Mouse (Mus musculus): Measurements from ENCODE around the gene Clasrp. TPM values are rescaled to one million over a fixed set of nuclear protein-coding genes. Genes with fewer than 3 reads are reported as not detected.
A peak's percentile ranks its signal among the peaks of the same experiment; 100 is the strongest.

The Clasrp gene
- polyA plus RNA-seq, 1 experiment from 2014 or later, result 19.0 TPM

- H3K4me2 ChIP-seq (replicated peaks; ENCODE audit: low read depth), result no peak overlapping the region
- peaks cover 44% of the 10 kb centered on the region for H3K36me3 ChIP-seq (ENCODE audit: control insufficient read depth, insufficient read depth, low read length)
- H3K9me3 ChIP-seq (ENCODE audit: control insufficient read depth, low read length), result no peaks in the 10 kb centered on the region
- H3K27ac ChIP-seq (replicated peaks), result no peak overlapping the region
- H3K4me3 ChIP-seq (ENCODE audit: low read depth, low read length), result no peak overlapping the region
- H3K27me3 ChIP-seq (ENCODE audit: control insufficient read depth, insufficient read depth, low read length), result no peaks in the 10 kb centered on the region
- TF ChIP-seq CTCF (IDR thresholded peaks at IDR 0.05; ENCODE audit: low read depth) (no peak), EP300 (optimal IDR thresholded peaks at IDR 0.05) (no peak)
- no peak; the same call in 1 of the 2 replicates for ATAC-seq (ENCODE audit: low FRiP score, low TSS enrichment)
- no peaks in the 10 kb centered on the region for H3K4me1 ChIP-seq (replicated peaks; ENCODE audit: control insufficient read depth, insufficient read depth)
- 98% methylated on average over 2 of the region's 2 CpGs for WGBS
- H3K9ac ChIP-seq (ENCODE audit: low read length), result no peak overlapping the region
- DNase-seq (ENCODE audit: low spot score), result no peak
These were observed 30.3 kb upstream of the Clasrp start for GRCm38 (mm10) chr7:19634591-19634990.

DNA sequence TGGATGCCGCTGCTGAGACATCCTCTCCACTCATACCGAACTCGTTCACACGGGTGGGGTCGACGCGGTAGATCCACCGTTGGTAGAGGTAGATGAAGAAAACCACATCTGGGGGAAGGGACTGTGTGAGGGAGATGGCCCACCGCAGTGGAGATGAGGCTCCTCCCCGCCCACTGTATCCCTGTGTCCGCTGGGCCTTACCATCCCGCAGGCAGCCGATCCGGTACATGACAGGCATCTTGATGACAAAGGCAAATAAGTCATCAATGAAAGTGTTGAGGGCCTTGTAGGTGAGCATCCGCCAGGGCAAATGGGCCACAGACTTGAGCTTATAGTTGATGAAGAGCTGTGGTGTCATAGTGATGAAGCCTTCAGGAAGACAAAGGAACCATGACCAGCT is 29.6 kb upstream of the Clasrp start:
- ATAC-seq (ENCODE audit: low FRiP score, low TSS enrichment) (no peak), DNase-seq (ENCODE audit: low spot score) (no peak)
- 86% methylated on average over 15 of the region's 15 CpGs for WGBS
- no peak overlapping the region for H3K4me2 ChIP-seq (replicated peaks; ENCODE audit: low read depth)
- no peak overlapping the region for H3K4me3 ChIP-seq (ENCODE audit: low read depth, low read length)
- peaks cover 41% of the 10 kb centered on the region for H3K36me3 ChIP-seq (ENCODE audit: control insufficient read depth, insufficient read depth, low read length)
- no peak overlapping the region for H3K9ac ChIP-seq (ENCODE audit: low read length)
- no peak overlapping the region for H3K27ac ChIP-seq (replicated peaks)
- no peaks in the 10 kb centered on the region for H3K9me3 ChIP-seq (ENCODE audit: control insufficient read depth, low read length)
- no peak for TF ChIP-seq EP300 (optimal IDR thresholded peaks at IDR 0.05)
- no peak for TF ChIP-seq CTCF (IDR thresholded peaks at IDR 0.05; ENCODE audit: low read depth)
- H3K4me1 ChIP-seq (replicated peaks; ENCODE audit: control insufficient read depth, insufficient read depth), result no peaks in the 10 kb centered on the region
- H3K27me3 ChIP-seq (ENCODE audit: control insufficient read depth, insufficient read depth, low read length), result no peaks in the 10 kb centered on the region

DNA sequence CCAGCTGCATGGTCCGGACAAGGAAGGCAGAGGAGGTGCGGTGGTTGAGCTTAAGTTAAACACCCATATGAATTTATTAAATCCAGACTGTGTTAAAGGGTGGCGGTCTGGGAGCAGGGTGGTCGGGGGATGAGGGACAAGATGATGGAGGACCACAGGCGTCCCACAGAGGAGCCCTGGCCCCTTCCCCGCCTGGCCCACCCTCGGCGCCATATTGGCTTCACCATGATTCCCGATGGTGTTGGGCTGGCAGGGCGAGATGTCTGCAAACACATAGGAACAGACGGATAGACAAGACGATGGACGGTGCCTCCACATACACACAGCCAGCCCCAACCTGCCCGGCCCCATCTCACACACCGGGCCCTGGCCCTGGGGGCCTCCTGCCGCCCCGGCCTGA is 28.9 kb upstream of the Clasrp start:
- peaks cover 41% of the 10 kb centered on the region for H3K36me3 ChIP-seq (ENCODE audit: control insufficient read depth, insufficient read depth, low read length)

GRCm38 (mm10) chr7:19632720-19633119 is 28.4 kb upstream of the Clasrp start:
- H3K36me3 ChIP-seq (ENCODE audit: control insufficient read depth, insufficient read depth, low read length), result peaks cover 37% of the 10 kb centered on the region
- ATAC-seq (ENCODE audit: low FRiP score, low TSS enrichment), result no peak

More for the DNA sequence above, 28.9 kb upstream of the Clasrp start:
- Histone ChIP-seq H3K27me3 (ENCODE audit: control insufficient read depth, insufficient read depth, low read length) (no peaks in the 10 kb centered on the region), H3K4me1 (replicated peaks; ENCODE audit: control insufficient read depth, insufficient read depth) (no peaks in the 10 kb centered on the region), H3K27ac (replicated peaks) (no peak overlapping the region), H3K9ac (ENCODE audit: low read length) (no peak overlapping the region), H3K4me2 (replicated peaks; ENCODE audit: low read depth) (no peak overlapping the region), H3K9me3 (ENCODE audit: control insufficient read depth, low read length) (no peaks in the 10 kb centered on the region), H3K4me3 (ENCODE audit: low read depth, low read length) (no peak overlapping the region)
- no peak for DNase-seq (ENCODE audit: low spot score)
- no peak for ATAC-seq (ENCODE audit: low FRiP score, low TSS enrichment)
- TF ChIP-seq EP300 (optimal IDR thresholded peaks at IDR 0.05), result no peak
- TF ChIP-seq CTCF (IDR thresholded peaks at IDR 0.05; ENCODE audit: low read depth), result no peak
- 88% methylated on average over 17 of the region's 17 CpGs for WGBS

GRCm38 (mm10) chr7:19632275-19632674 is 28.0 kb upstream of the Clasrp start:
- TF ChIP-seq EP300 (optimal IDR thresholded peaks at IDR 0.05) (no peak), CTCF (IDR thresholded peaks at IDR 0.05; ENCODE audit: low read depth) (no peak)
- Histone ChIP-seq H3K27ac (replicated peaks) (no peak overlapping the region), H3K4me3 (ENCODE audit: low read depth, low read length) (no peak overlapping the region), H3K4me2 (replicated peaks; ENCODE audit: low read depth) (no peak overlapping the region), H3K9me3 (ENCODE audit: control insufficient read depth, low read length) (no peaks in the 10 kb centered on the region), H3K9ac (ENCODE audit: low read length) (no peak overlapping the region), H3K4me1 (replicated peaks; ENCODE audit: control insufficient read depth, insufficient read depth) (no peaks in the 10 kb centered on the region), H3K36me3 (ENCODE audit: control insufficient read depth, insufficient read depth, low read length) (peaks cover 33% of the 10 kb centered on the region), H3K27me3 (ENCODE audit: control insufficient read depth, insufficient read depth, low read length) (no peaks in the 10 kb centered on the region)
- no peak for ATAC-seq (ENCODE audit: low FRiP score, low TSS enrichment)
- DNase-seq (ENCODE audit: low spot score), result no peak

More at GRCm38 (mm10) chr7:19632720-19633119, 28.4 kb upstream of the Clasrp start:
- H3K9ac ChIP-seq (ENCODE audit: low read length), result no peak overlapping the region
- H3K4me3 ChIP-seq (ENCODE audit: low read depth, low read length), result no peak overlapping the region
- no peaks in the 10 kb centered on the region for H3K9me3 ChIP-seq (ENCODE audit: control insufficient read depth, low read length)
- TF ChIP-seq CTCF (IDR thresholded peaks at IDR 0.05; ENCODE audit: low read depth) (no peak), EP300 (optimal IDR thresholded peaks at IDR 0.05) (no peak)
- no peak overlapping the region for H3K4me2 ChIP-seq (replicated peaks; ENCODE audit: low read depth)
- DNase-seq (ENCODE audit: low spot score), result no peak
- no peak overlapping the region for H3K27ac ChIP-seq (replicated peaks)
- no peaks in the 10 kb centered on the region for H3K4me1 ChIP-seq (replicated peaks; ENCODE audit: control insufficient read depth, insufficient read depth)
- no peaks in the 10 kb centered on the region for H3K27me3 ChIP-seq (ENCODE audit: control insufficient read depth, insufficient read depth, low read length)

- no peaks in the 10 kb centered on the region for H3K27me3 ChIP-seq (ENCODE audit: control insufficient read depth, insufficient read depth, low read length)
- H3K4me2 ChIP-seq (replicated peaks; ENCODE audit: low read depth), result peak within 1 kb of the TSS; percentile 98
- H3K9me3 ChIP-seq (ENCODE audit: control insufficient read depth, low read length), result no peaks in the 10 kb centered on the region
- DNase-seq (ENCODE audit: low spot score) (peak; percentile 91), ATAC-seq (ENCODE audit: low FRiP score, low TSS enrichment) (peak; percentile 41)
- H3K36me3 ChIP-seq (ENCODE audit: control insufficient read depth, insufficient read depth, low read length), result peaks cover 11% of the 10 kb centered on the region
- peak within 1 kb of the TSS; percentile 87 for H3K4me3 ChIP-seq (ENCODE audit: low read depth, low read length)
- TF ChIP-seq CTCF (IDR thresholded peaks at IDR 0.05; ENCODE audit: low read depth) (no peak), EP300 (optimal IDR thresholded peaks at IDR 0.05) (no peak)
- peak within 1 kb of the TSS; percentile 91 for H3K27ac ChIP-seq (replicated peaks)
- whole genome bisulfite sequencing, result under 1% methylated on average over 32 of the region's 41 CpGs
- H3K4me1 ChIP-seq (replicated peaks; ENCODE audit: control insufficient read depth, insufficient read depth), result no peaks in the 10 kb centered on the region
- peak within 1 kb of the TSS; percentile 68 for H3K9ac ChIP-seq (ENCODE audit: low read length)
These were observed 25.1 kb upstream of the Clasrp start, which contains the start of gene Relb for GRCm38 (mm10) chr7:19629361-19629734. Gene Relb (minus strand): TSS chr7:19629438.
